Mouse (Mus musculus) layer of hippocampus, postnatal 25 days (tissue): ENCODE results near the gene Fcamr. TPM values are rescaled to one million over a fixed set of nuclear protein-coding genes. Genes with fewer than 3 reads are reported as not detected.
A peak's percentile ranks its signal among the peaks of the same experiment; 100 is the strongest.

Experiments used
- DNase-seq, 2 experiments: peaks; one replicate each; pipeline ENCODE4 v3.0.0; 2022; ENCODE audit warnings: mixed read lengths in 2 of 2, low spot score in 1 of 2; ENCODE audit errors: extremely low spot score in 1 of 2
- total RNA-seq, 2 experiments: library from RNA; stranded (reverse); gene quantifications; 2 replicates each; pipeline ENCODE4 v1.2.3; 2021

Gene Fcamr
- total RNA-seq: not detected

DNA sequence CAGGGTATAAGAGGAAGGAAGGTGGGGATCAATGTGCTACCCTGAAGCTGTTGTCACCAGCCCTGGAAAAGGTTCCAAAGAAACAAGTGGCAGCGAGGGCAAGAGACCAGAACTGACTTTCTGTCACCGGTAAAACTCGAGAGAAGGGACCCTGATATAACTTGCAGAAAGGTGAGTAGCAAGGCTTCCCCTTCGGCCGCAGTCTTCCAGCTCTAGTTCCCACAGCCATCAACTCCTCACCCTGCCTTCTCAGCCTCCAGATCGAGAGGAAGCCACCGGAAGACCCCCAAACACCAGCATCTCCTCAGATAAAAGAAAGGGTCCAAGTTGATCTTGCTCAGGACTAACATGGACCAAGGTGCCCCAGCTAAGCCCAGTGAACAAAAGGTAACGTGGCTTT, at the start of gene Fcamr:
Fcamr (plus strand) TSS at position 301 of the 400 bp plus-strand sequence.
- DNase-seq: no peak

DNA sequence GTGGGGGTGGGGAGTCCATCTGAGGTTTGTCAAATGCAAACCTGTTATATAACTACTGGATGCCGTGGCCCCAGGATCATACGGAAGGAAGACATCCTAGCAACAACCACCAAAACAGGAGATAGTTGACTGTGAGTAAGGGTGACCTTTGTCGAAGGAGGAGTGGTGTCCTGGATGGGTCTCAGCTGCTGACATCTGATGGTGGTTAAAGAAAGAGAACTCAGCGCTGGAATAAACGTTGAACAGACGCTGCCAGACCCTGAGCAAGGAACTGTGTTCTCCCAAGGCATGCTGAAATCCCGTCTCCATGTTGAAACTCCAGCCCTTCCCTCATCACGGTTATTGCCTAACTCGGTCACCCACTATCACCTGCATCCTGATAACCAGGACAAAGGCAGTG, 41.0 kb upstream of the Fcamr start:
- DNase-seq: no peak

- DNase-seq: no peak
Measured at GRCm38 (mm10) chr1:130761597-130761996, 39.1 kb upstream of the Fcamr start.

- no peak for DNase-seq
Measured at GRCm38 (mm10) chr1:130762045-130762760, 38.5 kb upstream of the Fcamr start.

DNA sequence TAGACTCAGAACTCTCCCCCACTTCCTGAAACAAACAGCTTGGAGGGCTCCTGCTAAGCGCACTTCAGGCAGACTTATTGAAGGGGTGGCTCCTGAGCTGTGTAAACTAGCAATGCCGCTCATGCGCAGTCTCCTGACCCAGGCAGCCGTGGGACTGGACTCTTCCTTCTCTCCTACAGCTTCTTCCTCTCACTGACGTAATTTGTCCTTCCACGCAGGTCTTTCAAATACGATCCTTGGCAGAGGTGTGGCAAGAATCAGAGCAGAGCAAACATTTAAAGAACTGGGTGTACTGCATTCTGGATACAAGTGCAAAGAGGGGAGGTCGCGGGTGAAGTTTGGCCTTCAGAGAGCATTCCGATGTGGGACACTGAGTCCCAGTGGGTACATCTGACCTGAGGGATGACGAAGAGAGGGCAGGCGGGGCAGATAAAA, 36.7 kb upstream of the Fcamr start:
- no peak for DNase-seq

DNA sequence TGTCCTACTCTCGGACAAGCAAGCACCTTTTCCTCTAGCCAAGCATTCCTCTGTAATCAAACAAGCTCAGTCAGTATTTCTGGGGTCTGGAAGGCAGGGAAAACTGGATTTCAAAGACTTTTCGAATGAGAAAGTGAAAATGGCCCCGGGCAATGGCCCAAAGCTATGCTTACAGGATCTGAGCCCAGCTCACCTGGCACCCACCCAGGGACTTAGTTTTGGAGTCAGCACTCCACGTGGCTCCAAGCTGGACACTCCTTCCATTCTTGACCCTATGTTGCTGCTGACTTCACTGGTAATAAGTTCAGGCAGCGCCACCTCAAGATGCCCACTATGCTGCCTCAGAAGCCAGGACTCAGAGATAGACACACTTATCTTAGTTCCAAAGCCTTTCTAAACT, 33.6 kb upstream of the Fcamr start:
- DNase-seq: no peak

DNA sequence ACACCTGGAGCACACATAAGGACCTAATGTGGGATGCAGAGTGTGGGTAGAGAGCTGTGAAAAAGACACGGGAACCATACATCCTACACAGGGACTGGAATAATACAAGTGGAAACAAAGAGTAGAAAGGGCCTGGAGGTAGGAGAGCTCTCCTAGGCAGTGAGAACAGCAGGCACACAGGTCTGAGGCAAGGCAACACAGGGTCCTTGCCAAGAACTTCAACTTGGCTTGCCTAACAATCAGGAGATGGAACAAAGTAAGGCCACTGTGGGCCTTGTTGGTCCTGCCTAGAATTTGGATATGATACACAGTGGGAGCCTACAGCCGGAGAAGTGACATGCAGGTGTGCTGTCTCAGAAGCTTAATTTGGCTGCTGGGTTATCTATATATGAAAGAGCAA, 30.8 kb upstream of the Fcamr start:
- no peak for DNase-seq

- DNase-seq: no peak
Measured at GRCm38 (mm10) chr1:130770487-130770886, 30.2 kb upstream of the Fcamr start.

DNA sequence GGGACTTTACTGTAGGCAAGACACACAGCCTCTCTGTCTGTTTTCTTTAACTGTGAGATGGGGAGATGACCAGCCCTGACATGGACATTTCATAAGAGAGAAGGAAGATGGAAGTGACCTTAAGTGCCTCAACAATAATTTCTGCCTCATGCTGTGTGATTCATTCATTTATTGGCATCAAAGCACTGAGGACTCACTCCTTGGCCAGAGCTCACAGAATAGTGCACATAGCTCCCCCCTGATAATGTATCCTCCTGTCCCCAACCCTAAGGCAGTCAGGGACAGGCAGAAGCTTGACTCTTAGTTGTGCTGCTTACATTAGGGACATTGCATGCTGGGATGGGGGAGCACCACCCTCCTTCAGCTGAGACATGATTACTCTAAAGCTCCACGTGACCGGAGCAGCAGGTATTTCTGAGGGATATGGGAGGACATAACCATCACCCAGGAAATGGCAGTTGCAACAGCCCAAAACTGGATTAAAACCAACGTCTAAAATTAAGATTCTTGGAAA, 29.7 kb upstream of the Fcamr start:
- no peak for DNase-seq

GRCm38 (mm10) chr1:130775234-130775633, 25.5 kb upstream of the Fcamr start:
- DNase-seq: no peak

DNA sequence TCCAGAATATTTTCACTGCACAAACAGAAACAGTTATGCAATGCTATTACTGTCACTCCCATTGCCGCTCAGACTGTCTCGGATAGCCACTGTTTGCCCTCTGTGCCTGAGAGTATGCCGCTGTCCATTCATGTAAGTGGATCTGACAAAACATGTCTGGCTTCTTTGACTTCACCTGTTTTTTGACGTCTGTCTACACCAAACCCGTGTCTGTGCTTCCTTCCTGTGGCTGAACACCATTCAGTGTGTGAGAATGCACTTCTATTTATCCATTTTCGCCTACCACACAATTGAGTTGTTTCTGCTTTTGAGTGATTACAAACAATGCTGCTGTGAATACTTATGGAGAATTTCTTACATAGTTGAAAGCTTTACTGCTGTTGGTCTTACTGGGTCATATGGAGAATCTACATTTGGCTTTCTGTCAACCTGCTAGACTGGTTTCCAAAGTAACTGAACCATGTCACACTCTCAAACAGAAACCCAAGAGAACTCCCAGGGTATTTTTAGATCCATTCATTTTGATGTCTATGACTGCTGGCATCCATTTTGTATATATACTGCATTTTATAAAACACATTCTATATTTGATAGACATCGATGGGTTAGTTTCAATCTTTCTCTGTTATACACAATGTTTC, 24.9 kb upstream of the Fcamr start:
- no peak for DNase-seq

- no peak for DNase-seq
Measured at GRCm38 (mm10) chr1:130776645-130777044, 24.1 kb upstream of the Fcamr start.

DNA sequence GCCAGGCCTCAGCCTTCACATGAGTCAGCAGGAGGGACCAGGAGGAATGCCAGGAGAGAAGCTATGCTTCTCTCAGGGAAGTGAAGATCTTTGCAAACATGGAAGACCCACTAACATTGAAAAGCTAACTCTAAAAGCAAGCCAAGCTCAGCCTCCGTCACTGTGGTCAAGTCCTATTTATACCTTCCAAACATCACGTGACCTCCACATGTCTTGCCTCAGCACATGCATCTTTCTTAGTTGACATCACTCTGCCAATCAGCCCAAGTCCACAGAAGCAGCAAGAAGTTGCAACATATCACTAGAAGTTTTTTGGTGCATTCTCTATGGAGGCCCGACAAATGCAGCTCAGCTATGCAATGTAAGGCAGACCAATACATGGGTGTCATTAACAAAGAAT, 20.8 kb upstream of the Fcamr start:
- DNase-seq: no peak

DNA sequence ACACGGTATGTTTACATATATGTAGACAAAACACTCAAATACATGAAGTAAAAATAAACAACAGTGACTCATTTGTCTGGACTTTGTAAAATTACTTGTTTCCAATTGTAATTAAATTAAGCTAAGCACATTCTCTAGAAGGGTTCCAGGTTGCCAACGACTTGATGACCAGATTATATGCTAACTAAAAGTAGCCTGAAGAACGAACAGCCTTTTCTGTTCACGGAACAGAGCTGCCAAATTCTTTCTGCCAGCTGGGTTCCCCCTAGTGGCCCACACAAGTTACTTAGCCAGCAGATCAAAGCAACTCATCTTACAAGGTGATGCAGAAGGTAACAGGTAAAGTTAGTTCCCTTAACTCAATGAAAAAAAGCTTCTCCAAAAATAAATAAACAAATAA, 16.6 kb upstream of the Fcamr start:
- no peak for DNase-seq

DNA sequence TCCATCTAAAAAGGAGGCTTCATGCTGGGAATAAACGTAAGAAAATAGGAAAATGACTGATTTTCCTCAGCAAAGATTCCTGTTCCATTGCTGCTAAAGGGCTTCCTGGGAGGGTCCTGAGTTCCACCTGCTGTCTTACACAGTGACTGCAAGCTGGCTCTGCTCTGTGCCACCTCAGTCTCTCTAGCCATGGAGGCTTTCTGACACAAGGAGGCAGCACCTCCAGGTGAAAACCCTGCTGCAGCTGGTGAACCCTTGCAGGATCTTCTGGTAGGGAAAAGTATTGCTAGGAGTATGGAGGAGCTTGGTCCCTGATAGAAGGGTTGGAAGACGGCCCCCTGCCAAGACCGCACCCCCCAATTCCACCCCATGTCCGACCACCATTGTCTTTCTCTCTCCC, 13.7 kb upstream of the Fcamr start:
- no peak for DNase-seq

DNA sequence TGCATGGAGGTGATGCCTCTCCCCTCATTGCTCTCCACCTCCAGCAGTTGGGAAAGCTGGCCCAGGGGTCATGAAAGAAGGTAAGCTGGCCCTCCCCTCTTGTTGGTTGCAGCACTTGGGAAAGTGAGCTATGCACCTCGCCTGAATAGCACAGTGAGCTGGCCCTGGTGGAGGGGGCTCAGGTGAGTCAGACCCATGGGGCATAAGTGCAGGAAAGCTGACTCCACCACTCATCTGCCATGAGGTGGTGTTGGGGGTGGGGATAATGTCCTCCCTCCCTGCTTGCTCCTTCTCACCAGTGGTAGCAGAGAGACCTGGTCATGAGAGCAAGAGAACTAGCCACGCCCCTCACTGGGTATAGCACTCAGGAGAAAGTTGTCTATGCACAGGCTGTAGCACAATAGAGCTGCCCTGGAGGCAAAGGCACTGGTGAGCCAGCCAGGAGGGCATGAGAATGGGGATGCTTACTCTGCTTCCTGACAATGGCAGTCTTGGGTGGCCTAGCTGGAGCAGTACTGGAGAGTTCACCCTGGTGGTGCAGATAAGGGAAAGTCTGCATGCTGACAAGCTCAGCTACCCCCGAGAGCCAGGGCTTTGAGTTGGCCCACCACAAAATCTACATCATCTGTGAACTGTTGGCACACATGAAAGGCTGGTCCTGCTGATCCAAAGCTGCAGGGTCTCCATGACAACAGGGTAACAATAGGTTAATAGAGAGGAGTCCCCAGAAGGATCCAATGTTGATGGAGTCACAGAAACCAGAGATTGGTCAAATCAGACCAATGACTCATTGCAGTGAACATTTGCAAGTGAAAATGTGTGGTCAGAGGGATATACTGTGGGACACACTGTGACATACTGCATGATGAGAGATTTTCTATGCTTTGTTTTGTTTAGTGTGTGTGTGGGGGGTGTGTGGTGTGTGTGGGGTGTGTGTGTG, 10.9 kb upstream of the Fcamr start:
- no peak for DNase-seq

DNA sequence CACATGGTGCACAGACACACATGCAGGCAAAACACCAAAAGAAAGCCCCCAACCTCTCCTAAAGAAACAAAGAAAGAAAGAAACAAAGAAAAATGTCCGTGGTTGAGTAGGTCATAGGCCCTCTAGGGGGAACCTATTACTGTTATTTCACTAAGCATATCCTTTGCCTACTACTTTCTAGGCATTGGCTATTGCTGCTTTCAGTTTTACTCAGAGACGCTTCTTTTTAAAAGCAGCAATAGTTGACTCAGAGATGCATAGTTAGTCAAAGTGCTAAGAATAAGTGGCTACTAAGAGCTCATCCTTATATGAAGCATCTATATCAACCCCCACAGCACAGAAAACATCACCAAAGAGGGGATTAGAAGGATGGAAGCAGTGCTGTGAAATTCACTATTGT, 5.4 kb upstream of the Fcamr start:
- no peak for DNase-seq

GRCm38 (mm10) chr1:130796967-130797684, 3.6 kb upstream of the Fcamr start:
- peak; percentile 43 to 74 for DNase-seq

DNA sequence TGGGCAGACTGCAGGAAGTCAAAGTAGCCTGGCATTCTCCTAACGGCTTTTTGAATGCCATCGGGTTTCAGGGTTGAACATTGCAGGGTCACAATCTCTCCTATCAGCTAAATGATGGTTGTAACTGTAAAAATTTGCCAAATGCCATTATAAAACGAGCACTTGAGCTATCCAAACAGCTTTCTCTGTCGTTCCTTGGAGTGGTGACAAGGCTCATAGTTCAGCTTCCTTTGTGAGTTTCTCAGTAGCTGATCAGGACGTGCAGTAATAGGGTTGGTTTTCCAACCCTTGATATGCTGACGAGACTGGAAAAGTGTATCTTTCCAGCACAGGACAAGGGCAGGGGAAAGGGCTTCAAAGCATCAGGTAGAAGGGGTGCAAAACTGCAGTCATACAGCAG, 2.7 kb upstream of the Fcamr start:
- DNase-seq: no peak

- no peak for DNase-seq
Measured at GRCm38 (mm10) chr1:130798551-130798950, 2.2 kb upstream of the Fcamr start.
